Mouse (Mus musculus) heart, embryonic 15.5 days (tissue): ENCODE results near the gene Rgs3. TPM values are rescaled to one million over a fixed set of nuclear protein-coding genes. Genes with fewer than 3 reads are reported as not detected.

ENCODE experiments used
- ATAC-seq: fragments of 200-750 bp; cut with Nextera tagmentation; replicated peaks from 2 replicates; pipeline ENCODE4 v1.8.0; 2017; ENCODE audit warnings: low read depth, moderate TSS enrichment; ENCODE audit not compliant: insufficient number of reproducible peaks, insufficient read depth, low FRiP score
- H3K27ac ChIP-seq: fragments of 300-500 bp; sonication (generic); 2 replicates; pipeline ENCODE4 v1.5.1; 2015; ENCODE audit warnings: mild to moderate bottlenecking, inconsistent platforms
- H3K27me3 ChIP-seq: fragments of 300-500 bp; sonication (generic); 2 replicates; pipeline ENCODE4 v1.6.1; 2015; ENCODE audit warnings: inconsistent platforms
- H3K36me3 ChIP-seq: fragments of 300-500 bp; sonication (generic); 2 replicates; pipeline ENCODE4 v1.6.1; 2015; ENCODE audit warnings: mild to moderate bottlenecking, inconsistent platforms
- H3K4me1 ChIP-seq: fragments of 300-500 bp; sonication (generic); replicated peaks from 2 replicates; pipeline ENCODE4 v1.6.1; 2015; ENCODE audit warnings: inconsistent platforms
- H3K4me2 ChIP-seq: fragments of 300-500 bp; sonication (generic); 2 replicates; pipeline ENCODE4 v1.6.1; 2015; ENCODE audit warnings: inconsistent platforms, mild to moderate bottlenecking, moderate library complexity
- H3K4me3 ChIP-seq: fragments of 300-500 bp; sonication (generic); 2 replicates; pipeline ENCODE4 v1.5.1; 2015; ENCODE audit warnings: mild to moderate bottlenecking, inconsistent platforms
- H3K9ac ChIP-seq: fragments of 300-500 bp; sonication (generic); 2 replicates; pipeline ENCODE4 v1.6.1; 2015; ENCODE audit warnings: mild to moderate bottlenecking, inconsistent platforms
- H3K9me3 ChIP-seq: fragments of 300-500 bp; sonication (generic); replicated peaks from 2 replicates; pipeline ENCODE4 v1.6.1; 2016; ENCODE audit warnings: inconsistent platforms
- WGBS: fragments of 180-500 bp; shearing (Covaris S2); methylation state at CpG from one replicate; pipeline ENCODE4 v1.1.7; 2015; ENCODE audit warnings: mixed read lengths; 5-methylcytosine and 5-hydroxymethylcytosine counted together
- polyA plus RNA-seq: library from polyadenylated mRNA; unstranded; fragments of >200 nt; fragmentation: Nextera tagmentation; extraction: Ambion mirVana; gene quantifications from 2 replicates; pipeline ENCODE4 v1.2.1, GENCODE M21; 2015

Rgs3 gene
- polyA plus RNA-seq, 1 experiment from 2014 or later: 56.9 TPM

GRCm38 (mm10) chr4:62661311-62661849, 101.7 kb downstream of the Rgs3 start:
- Histone ChIP-seq H3K4me1 (peaks cover 47% of the 10 kb centered on the region), H3K36me3 (no peaks in the 10 kb centered on the region), H3K27ac (peak overlapping the region; percentile 78; the same call in 1 of the 2 replicates), H3K4me2 (no peak overlapping the region), H3K9me3 (no peaks in the 10 kb centered on the region), H3K9ac (no peak overlapping the region), H3K4me3 (no peak overlapping the region), H3K27me3 (no peaks in the 10 kb centered on the region; the same call in 1 of the 2 replicates)
- WGBS: 70% methylated on average over 8 of the region's 8 CpGs
- ATAC-seq: no peak

GRCm38 (mm10) chr4:62663348-62663747, 103.7 kb downstream of the Rgs3 start:
- Histone ChIP-seq H3K36me3 (no peaks in the 10 kb centered on the region), H3K9me3 (no peaks in the 10 kb centered on the region), H3K4me1 (peaks cover 47% of the 10 kb centered on the region), H3K27ac (peak overlapping the region; percentile 78), H3K9ac (no peak overlapping the region), H3K27me3 (no peaks in the 10 kb centered on the region), H3K4me2 (peak overlapping the region; percentile 37), H3K4me3 (peak overlapping the region; percentile 6; the same call in 1 of the 2 replicates)
- 3% methylated on average over 6 of the region's 6 CpGs for WGBS
- peak; percentile 74 for ATAC-seq

GRCm38 (mm10) chr4:62665842-62666241, 106.2 kb downstream of the Rgs3 start:
- Histone ChIP-seq H3K27me3 (no peaks in the 10 kb centered on the region), H3K9me3 (no peaks in the 10 kb centered on the region), H3K4me1 (peaks cover 51% of the 10 kb centered on the region), H3K36me3 (no peaks in the 10 kb centered on the region), H3K27ac (no peak overlapping the region), H3K4me2 (no peak overlapping the region), H3K9ac (no peak overlapping the region), H3K4me3 (no peak overlapping the region)
- no peak for ATAC-seq
- WGBS: 57% methylated on average over 2 of the region's 2 CpGs

- peaks cover 8% of the 10 kb centered on the region; the same call in 1 of the 2 replicates for H3K27me3 ChIP-seq
- no peak overlapping the region for H3K9ac ChIP-seq
- H3K27ac ChIP-seq: peak overlapping the region; percentile 21; the same call in 1 of the 2 replicates
- WGBS: 84% methylated on average over 8 of the region's 8 CpGs
- no peak overlapping the region for H3K4me2 ChIP-seq
- H3K36me3 ChIP-seq: no peaks in the 10 kb centered on the region
- ATAC-seq: no peak
- no peaks in the 10 kb centered on the region for H3K9me3 ChIP-seq
- peaks cover 33% of the 10 kb centered on the region for H3K4me1 ChIP-seq
- H3K4me3 ChIP-seq: no peak overlapping the region
These were observed 109.0 kb downstream of the Rgs3 start for GRCm38 (mm10) chr4:62668666-62669065.

DNA sequence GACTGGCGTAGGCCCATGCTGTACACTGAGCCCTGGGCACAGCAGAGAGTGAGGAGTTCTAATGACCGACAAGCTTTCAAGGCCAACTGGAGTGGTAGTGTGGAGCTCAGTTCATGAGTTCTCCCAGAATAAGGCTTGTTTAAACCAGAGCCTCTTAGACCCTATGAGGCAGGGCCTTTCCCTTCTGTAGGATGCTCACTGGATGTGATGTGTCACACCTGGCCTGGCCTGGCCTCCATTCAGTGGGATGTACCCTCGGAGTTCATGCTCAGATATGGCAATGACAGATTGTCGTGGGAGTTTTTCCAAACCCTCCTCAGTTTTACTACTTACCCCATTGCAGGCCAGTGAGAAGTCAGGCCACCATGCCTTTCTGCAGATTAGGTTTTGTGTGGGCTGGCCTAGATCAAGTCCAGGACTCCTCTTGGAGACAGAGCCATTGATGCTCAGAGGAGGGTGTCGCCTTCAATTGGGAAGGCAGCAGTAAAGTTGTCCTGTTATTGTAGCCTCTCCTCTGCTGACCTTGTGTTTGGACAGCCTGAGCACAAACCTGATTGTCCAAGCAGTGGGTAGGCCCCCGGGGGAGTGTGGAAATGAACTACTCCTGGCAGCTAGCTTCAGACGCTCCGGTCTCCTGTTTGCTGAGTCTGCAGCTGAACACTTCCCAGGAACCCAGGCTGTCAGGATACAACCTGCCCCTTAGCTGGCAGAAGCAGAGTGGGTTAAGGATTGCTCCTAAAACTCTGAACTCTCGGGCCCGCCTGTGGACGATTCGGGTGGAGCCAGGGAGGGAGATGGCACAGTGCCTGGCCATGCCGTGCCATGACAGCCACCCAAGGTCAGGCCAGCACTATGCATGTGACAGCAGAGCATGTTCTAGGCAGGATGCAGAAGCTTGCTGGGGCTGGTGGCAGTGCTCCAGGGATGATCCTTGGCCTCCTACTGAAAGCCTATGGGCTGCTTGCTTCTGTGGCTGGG, 109.7 kb downstream of the Rgs3 start:
- no peaks in the 10 kb centered on the region for H3K36me3 ChIP-seq
- ATAC-seq: 0 out of 2 replicates have a peak, but pooled peaks have one; percentile 23
- H3K9me3 ChIP-seq: no peaks in the 10 kb centered on the region
- H3K4me1 ChIP-seq: peaks cover 27% of the 10 kb centered on the region
- peaks cover 8% of the 10 kb centered on the region; the same call in 1 of the 2 replicates for H3K27me3 ChIP-seq
- H3K9ac ChIP-seq: no peak overlapping the region
- H3K27ac ChIP-seq: peak overlapping the region; percentile 21; the same call in 1 of the 2 replicates
- no peak overlapping the region for H3K4me3 ChIP-seq
- H3K4me2 ChIP-seq: no peak overlapping the region
- WGBS: 54% methylated on average over 13 of the region's 13 CpGs

GRCm38 (mm10) chr4:62673531-62674030, 113.9 kb downstream of the Rgs3 start:
- peak overlapping the region; percentile 54 for H3K4me3 ChIP-seq
- H3K4me2 ChIP-seq: peak overlapping the region; percentile 73
- H3K9ac ChIP-seq: peak overlapping the region; percentile 51
- ATAC-seq: no peak
- peaks cover 24% of the 10 kb centered on the region; the same call in 1 of the 2 replicates for H3K27me3 ChIP-seq
- WGBS: 21% methylated on average over 9 of the region's 9 CpGs
- 0 out of 2 replicates have a peak overlapping the region, but pooled peaks have one; percentile 28 for H3K27ac ChIP-seq
- H3K4me1 ChIP-seq: peaks cover 45% of the 10 kb centered on the region
- no peaks in the 10 kb centered on the region for H3K36me3 ChIP-seq
- no peaks in the 10 kb centered on the region for H3K9me3 ChIP-seq

GRCm38 (mm10) chr4:62674031-62674995, 114.7 kb downstream of the Rgs3 start:
- H3K9ac ChIP-seq: peak overlapping the region; percentile 51
- no peaks in the 10 kb centered on the region for H3K9me3 ChIP-seq
- H3K27me3 ChIP-seq: peaks cover 24% of the 10 kb centered on the region; the same call in 1 of the 2 replicates
- no peaks in the 10 kb centered on the region for H3K36me3 ChIP-seq
- ATAC-seq: peak; percentile 38; the same call in 1 of the 2 replicates
- H3K27ac ChIP-seq: 0 out of 2 replicates have a peak overlapping the region, but pooled peaks have one; percentile 28
- WGBS: 14% methylated on average over 30 of the region's 30 CpGs
- peak overlapping the region; percentile 54 for H3K4me3 ChIP-seq
- H3K4me1 ChIP-seq: peaks cover 38% of the 10 kb centered on the region
- peak overlapping the region; percentile 73 for H3K4me2 ChIP-seq

DNA sequence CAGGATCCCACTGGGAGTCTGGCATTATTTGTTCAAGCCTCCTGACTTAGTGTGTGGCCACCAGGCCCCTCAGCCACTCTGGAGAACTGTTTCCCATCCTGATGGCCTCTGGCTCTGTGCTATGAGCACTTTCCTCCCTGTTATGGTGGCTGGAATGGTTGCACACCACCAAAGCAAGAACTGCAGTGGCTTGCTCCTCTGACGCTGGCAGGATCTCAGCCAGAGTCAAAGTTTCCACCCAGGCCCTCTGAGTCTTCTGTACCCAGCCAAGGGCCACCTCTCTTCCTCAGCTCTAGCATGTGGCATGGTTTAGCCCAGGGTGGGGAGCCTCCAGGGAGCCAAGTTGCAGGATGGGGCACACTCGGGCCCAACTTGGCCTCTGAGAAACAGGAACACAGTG, 115.7 kb downstream of the Rgs3 start:
- peaks cover 24% of the 10 kb centered on the region; the same call in 1 of the 2 replicates for H3K27me3 ChIP-seq
- H3K36me3 ChIP-seq: no peaks in the 10 kb centered on the region
- ATAC-seq: no peak
- H3K4me3 ChIP-seq: peak overlapping the region; percentile 54
- H3K9ac ChIP-seq: peak overlapping the region; percentile 51; the same call in 1 of the 2 replicates
- H3K4me2 ChIP-seq: peak overlapping the region; percentile 73
- peaks cover 31% of the 10 kb centered on the region for H3K4me1 ChIP-seq
- WGBS: 64% methylated on average over 2 of the region's 2 CpGs
- H3K27ac ChIP-seq: no peak overlapping the region
- H3K9me3 ChIP-seq: no peaks in the 10 kb centered on the region

DNA sequence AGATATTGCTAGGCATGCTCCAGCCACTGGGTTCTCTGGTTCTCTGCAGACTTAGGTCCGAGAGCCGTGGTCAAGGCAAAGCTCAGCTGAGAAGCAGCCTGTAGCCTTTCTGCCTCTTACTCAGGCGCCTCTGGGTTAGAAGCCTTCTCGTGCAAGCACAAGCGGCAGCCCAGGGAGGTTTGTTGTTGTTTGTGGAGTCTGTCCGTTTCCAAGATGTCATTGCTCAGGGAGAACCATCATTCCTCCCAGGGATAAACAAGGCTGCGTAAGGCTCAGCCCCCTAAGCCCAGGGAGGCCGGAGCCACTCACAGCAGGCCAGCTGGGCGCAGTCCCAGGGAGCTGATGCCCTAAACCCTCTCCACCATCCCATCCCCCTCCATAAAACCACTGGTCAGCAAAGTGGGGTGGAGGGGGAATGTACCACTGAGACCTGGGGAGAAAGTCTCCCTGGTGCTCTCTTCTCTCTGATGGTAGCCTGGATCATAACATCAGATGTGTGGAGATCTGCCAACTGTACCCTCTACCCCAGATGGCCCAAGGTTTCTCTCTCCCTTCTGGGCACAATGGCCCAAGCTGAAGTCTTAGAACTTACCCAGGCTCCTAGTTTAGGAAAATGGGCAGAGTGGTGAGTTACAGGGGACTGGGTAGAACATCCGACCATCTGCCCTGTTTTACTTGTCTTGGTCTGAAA, 117.5 kb downstream of the Rgs3 start:
- Histone ChIP-seq H3K4me1 (peaks cover 34% of the 10 kb centered on the region), H3K4me3 (no peak overlapping the region), H3K4me2 (no peak overlapping the region), H3K27ac (no peak overlapping the region), H3K36me3 (0 out of 2 replicates have a peak, but pooled peaks cover 5% of the 10 kb centered on the region), H3K9ac (no peak overlapping the region), H3K27me3 (peaks cover 31% of the 10 kb centered on the region; the same call in 1 of the 2 replicates), H3K9me3 (no peaks in the 10 kb centered on the region)
- no peak for ATAC-seq
- WGBS: 72% methylated on average over 10 of the region's 10 CpGs

DNA sequence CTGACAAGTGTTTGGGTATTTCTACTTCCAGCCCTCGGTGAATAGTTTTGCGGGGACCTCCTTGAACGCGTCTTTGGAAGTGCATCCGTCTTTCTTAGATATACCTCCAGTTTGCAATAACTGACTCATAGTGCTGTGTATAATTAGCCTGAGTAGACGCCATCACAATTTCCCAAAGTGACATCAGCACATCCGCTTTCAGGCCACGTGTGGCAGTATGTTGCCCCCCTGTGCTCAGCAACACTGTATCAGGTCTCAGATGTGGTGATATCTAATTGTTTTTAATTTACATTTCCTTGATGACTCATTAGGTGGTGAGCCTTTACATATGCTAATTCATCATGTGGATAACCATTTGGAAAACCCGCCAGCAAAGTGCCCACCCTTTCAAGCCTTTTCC, 119.5 kb downstream of the Rgs3 start:
- Histone ChIP-seq H3K36me3 (0 out of 2 replicates have a peak, but pooled peaks cover 5% of the 10 kb centered on the region), H3K9me3 (no peaks in the 10 kb centered on the region), H3K9ac (no peak overlapping the region), H3K4me3 (no peak overlapping the region), H3K27ac (no peak overlapping the region), H3K4me2 (no peak overlapping the region), H3K4me1 (peaks cover 39% of the 10 kb centered on the region), H3K27me3 (0 out of 2 replicates have a peak, but pooled peaks cover 23% of the 10 kb centered on the region)
- no peak for ATAC-seq
- WGBS: 77% methylated on average over 9 of the region's 9 CpGs
